Mouse (Mus musculus): Measurements from ENCODE around the gene Psd4. TPM values are rescaled to one million over a fixed set of nuclear protein-coding genes. Genes with fewer than 3 reads are reported as not detected.

Psd4 gene
- polyA plus RNA-seq, 1 experiment from 2014 or later, result 0.96 TPM

Other genes starting within 250 kb of the Psd4 start
- not detected in 2 replicates for gene Il1f8, start 214.4 kb upstream of the Psd4 start, polyA plus RNA-seq (2015; fragmentation: Nextera tagmentation; extraction: Ambion mirVana)
- not detected in 2 replicates for gene Il1f9, start 181.1 kb upstream of the Psd4 start, polyA plus RNA-seq (2015; fragmentation: Nextera tagmentation; extraction: Ambion mirVana)
- not detected in 2 replicates for gene Il1f6, start 152.2 kb upstream of the Psd4 start, polyA plus RNA-seq (2015; fragmentation: Nextera tagmentation; extraction: Ambion mirVana)
- gene Il1f5, start 90.6 kb upstream of the Psd4 start, polyA plus RNA-seq (2015; fragmentation: Nextera tagmentation; extraction: Ambion mirVana), result not detected in 2 replicates
- not detected in 2 replicates for gene Il1f10, start 76.4 kb upstream of the Psd4 start, polyA plus RNA-seq (2015; fragmentation: Nextera tagmentation; extraction: Ambion mirVana)
- 0.47 and 0.62 TPM in 2 replicates for gene Il1rn, start 30.7 kb upstream of the Psd4 start, polyA plus RNA-seq (2015; fragmentation: Nextera tagmentation; extraction: Ambion mirVana)
- 0.23 TPM in 1 of 2 replicates, not detected in the other for gene Pax8, start 108.0 kb downstream of the Psd4 start, polyA plus RNA-seq (2015; fragmentation: Nextera tagmentation; extraction: Ambion mirVana)

Data from heart, embryonic 13.5 days (tissue).